Mouse (Mus musculus) embryonic facial prominence, embryonic 11.5 days (tissue): Measurements from ENCODE around the gene Dpm3. TPM values are rescaled to one million over a fixed set of nuclear protein-coding genes. Genes with fewer than 3 reads are reported as not detected.

ENCODE experiments used
- ATAC-seq: fragments of 200-750 bp; cut with Nextera tagmentation; replicated peaks from 2 replicates; pipeline ENCODE4 v1.8.0; 2017; ENCODE audit warnings: low read depth; ENCODE audit not compliant: insufficient number of reproducible peaks, low FRiP score, low TSS enrichment
- DNase-seq: peaks from one replicate; pipeline ENCODE4 v3.0.0-alpha.2; 2015; ENCODE audit warnings: low spot score
- H3K27ac ChIP-seq: fragments of 300-500 bp; sonication (generic); replicated peaks from 2 replicates; pipeline ENCODE4 v1.5.1; 2014; ENCODE audit warnings: mild to moderate bottlenecking, low read depth, low read length, control low read depth
- H3K27me3 ChIP-seq: fragments of 300-500 bp; sonication (generic); 2 replicates; pipeline ENCODE4 v1.6.1; 2014; ENCODE audit warnings: mild to moderate bottlenecking, low read length, moderate library complexity, mixed read lengths; ENCODE audit not compliant: control insufficient read depth, insufficient read depth
- H3K36me3 ChIP-seq: fragments of 300-500 bp; sonication (generic); replicated peaks from 2 replicates; pipeline ENCODE4 v1.6.1; 2014; ENCODE audit warnings: low read depth, mild to moderate bottlenecking, low read length, moderate library complexity, mixed read lengths; ENCODE audit not compliant: control insufficient read depth, insufficient read depth
- H3K4me1 ChIP-seq: fragments of 300-500 bp; sonication (generic); 2 replicates; pipeline ENCODE4 v1.6.1; 2014; ENCODE audit warnings: low read length, mixed read lengths; ENCODE audit not compliant: control insufficient read depth, insufficient read depth
- H3K4me2 ChIP-seq: fragments of 300-500 bp; sonication (generic); 2 replicates; pipeline ENCODE4 v1.6.1; 2014; ENCODE audit warnings: low read depth, mild to moderate bottlenecking, control low read depth, low read length, moderate library complexity
- H3K4me3 ChIP-seq: fragments of 300-500 bp; sonication (generic); 2 replicates; pipeline ENCODE4 v1.5.1; 2014; ENCODE audit warnings: low read depth, low read length, control low read depth
- H3K9ac ChIP-seq: fragments of 300-500 bp; sonication (generic); replicated peaks from 2 replicates; pipeline ENCODE4 v1.6.1; 2014; ENCODE audit warnings: mild to moderate bottlenecking, control low read depth, low read length
- H3K9me3 ChIP-seq: fragments of 300-500 bp; sonication (generic); replicated peaks from 2 replicates; pipeline ENCODE4 v1.6.1; 2016; ENCODE audit warnings: mild to moderate bottlenecking, low read length, inconsistent platforms, mixed read lengths; ENCODE audit not compliant: control insufficient read depth
- WGBS: fragments of 180-500 bp; shearing (Covaris S2); extraction: QIAGEN DNeasy Blood & Tissue Kit; methylation state at CpG from one replicate; pipeline ENCODE4 v1.1.7; 2014; 5-methylcytosine and 5-hydroxymethylcytosine counted together
- polyA plus RNA-seq: library from polyadenylated mRNA; unstranded; fragments of >200 nt; fragmentation: Nextera tagmentation; extraction: Ambion mirVana; gene quantifications from 2 replicates; pipeline ENCODE4 v1.2.1, GENCODE M21; 2014

Gene Dpm3
- polyA plus RNA-seq, 1 experiment from 2014 or later = 82.4 TPM

GRCm38 (mm10) chr3:89304440-89304839, 45.3 kb downstream of the Dpm3 start:
- Histone ChIP-seq H3K4me1 (no peaks in the 10 kb centered on the region), H3K9me3 (no peaks in the 10 kb centered on the region), H3K27me3 (no peaks in the 10 kb centered on the region; the same call in 1 of the 2 replicates), H3K4me3 (no peak overlapping the region), H3K36me3 (no peaks in the 10 kb centered on the region), H3K27ac (no peak overlapping the region), H3K4me2 (no peak overlapping the region), H3K9ac (no peak overlapping the region)
- DNase-seq (no peak), ATAC-seq (no peak)
- 60% methylated on average over 6 of the region's 6 CpGs for WGBS

- no peak overlapping the region for H3K4me3 ChIP-seq
- DNase-seq (no peak), ATAC-seq (no peak)
- no peak overlapping the region for H3K27ac ChIP-seq
- H3K27me3 ChIP-seq = no peaks in the 10 kb centered on the region; the same call in 1 of the 2 replicates
- no peak overlapping the region for H3K4me2 ChIP-seq
- WGBS = 50% methylated on average over 4 of the region's 4 CpGs
- H3K36me3 ChIP-seq = no peaks in the 10 kb centered on the region
- 0 out of 2 replicates have a peak overlapping the region, but pooled peaks have one; percentile 2 for H3K9ac ChIP-seq
- H3K9me3 ChIP-seq = no peaks in the 10 kb centered on the region
- H3K4me1 ChIP-seq = no peaks in the 10 kb centered on the region
Observed at GRCm38 (mm10) chr3:89305105-89305504, 45.9 kb downstream of the Dpm3 start.

GRCm38 (mm10) chr3:89305551-89306325, 46.6 kb downstream of the Dpm3 start:
- 58% methylated on average over 8 of the region's 8 CpGs for WGBS
- H3K9me3 ChIP-seq = no peaks in the 10 kb centered on the region
- H3K27ac ChIP-seq = no peak overlapping the region
- no peak for DNase-seq
- no peaks in the 10 kb centered on the region; the same call in 1 of the 2 replicates for H3K27me3 ChIP-seq
- ATAC-seq = no peak
- no peak overlapping the region for H3K4me3 ChIP-seq
- no peak overlapping the region; the same call in 1 of the 2 replicates for H3K4me2 ChIP-seq
- no peaks in the 10 kb centered on the region for H3K4me1 ChIP-seq
- no peaks in the 10 kb centered on the region for H3K36me3 ChIP-seq
- peak overlapping the region; percentile 2; the same call in 1 of the 2 replicates for H3K9ac ChIP-seq

- Histone ChIP-seq H3K27me3 (no peaks in the 10 kb centered on the region), H3K27ac (no peak overlapping the region)
Observed at GRCm38 (mm10) chr3:89308089-89308488, 48.9 kb downstream of the Dpm3 start.

GRCm38 (mm10) chr3:89314340-89314739, 55.2 kb downstream of the Dpm3 start:
- H3K27me3 ChIP-seq = peaks cover 17% of the 10 kb centered on the region
- no peak for DNase-seq

More at GRCm38 (mm10) chr3:89308089-89308488, 48.9 kb downstream of the Dpm3 start:
- H3K9ac ChIP-seq = no peak overlapping the region
- no peaks in the 10 kb centered on the region for H3K9me3 ChIP-seq
- no peaks in the 10 kb centered on the region; the same call in 1 of the 2 replicates for H3K36me3 ChIP-seq
- H3K4me3 ChIP-seq = no peak overlapping the region
- 1% methylated on average over 9 of the region's 9 CpGs for WGBS
- no peak overlapping the region for H3K4me2 ChIP-seq
- DNase-seq = peak; percentile 89
- peak; percentile 61; the same call in 1 of the 2 replicates for ATAC-seq
- H3K4me1 ChIP-seq = no peaks in the 10 kb centered on the region

GRCm38 (mm10) chr3:89314791-89315190, 55.6 kb downstream of the Dpm3 start:
- Histone ChIP-seq H3K4me1 (peaks cover 19% of the 10 kb centered on the region), H3K27ac (no peak overlapping the region), H3K9me3 (no peaks in the 10 kb centered on the region), H3K9ac (no peak overlapping the region), H3K4me3 (no peak overlapping the region), H3K27me3 (peaks cover 20% of the 10 kb centered on the region), H3K4me2 (no peak overlapping the region), H3K36me3 (no peaks in the 10 kb centered on the region; the same call in 1 of the 2 replicates)
- DNase-seq (no peak), ATAC-seq (no peak)
- WGBS = 54% methylated on average over 2 of the region's 2 CpGs

More at GRCm38 (mm10) chr3:89314340-89314739, 55.2 kb downstream of the Dpm3 start:
- WGBS = 65% methylated on average over 5 of the region's 5 CpGs
- no peak for ATAC-seq
- no peak overlapping the region for H3K4me3 ChIP-seq
- peaks cover 15% of the 10 kb centered on the region for H3K4me1 ChIP-seq
- H3K9me3 ChIP-seq = no peaks in the 10 kb centered on the region
- H3K36me3 ChIP-seq = no peaks in the 10 kb centered on the region; the same call in 1 of the 2 replicates
- no peak overlapping the region for H3K4me2 ChIP-seq
- no peak overlapping the region for H3K9ac ChIP-seq
- no peak overlapping the region for H3K27ac ChIP-seq

- WGBS = 5% methylated on average over 21 of the region's 26 CpGs
- no peak overlapping the region for H3K27ac ChIP-seq
- H3K9me3 ChIP-seq = no peaks in the 10 kb centered on the region
- no peaks in the 10 kb centered on the region; the same call in 1 of the 2 replicates for H3K36me3 ChIP-seq
- H3K4me2 ChIP-seq = peak overlapping the region; percentile 78
- DNase-seq = peak; percentile 88
- H3K4me1 ChIP-seq = peaks cover 19% of the 10 kb centered on the region
- no peak; the same call in 1 of the 2 replicates for ATAC-seq
- peaks cover 24% of the 10 kb centered on the region for H3K27me3 ChIP-seq
- peak overlapping the region; percentile 31 for H3K4me3 ChIP-seq
- peak overlapping the region; percentile 56 for H3K9ac ChIP-seq
Observed at GRCm38 (mm10) chr3:89315195-89315929, 56.2 kb downstream of the Dpm3 start.
